Mouse (Mus musculus) heart, embryonic 10.5 days (tissue): Measurements from ENCODE around the gene Chpf2. TPM values are rescaled to one million over a fixed set of nuclear protein-coding genes. Genes with fewer than 3 reads are reported as not detected.

ENCODE experiments used
- DNase-seq: peaks from one replicate; pipeline ENCODE4 v3.0.0-alpha.2; 2017; ENCODE audit warnings: low spot score
- H3K27ac ChIP-seq: fragments of 300-500 bp; sonication (generic); 2 replicates; pipeline ENCODE4 v1.5.1; 2016; ENCODE audit warnings: mild to moderate bottlenecking
- H3K27me3 ChIP-seq: fragments of 300-500 bp; sonication (generic); 2 replicates; pipeline ENCODE4 v1.6.1; 2016; ENCODE audit warnings: mild to moderate bottlenecking; ENCODE audit not compliant: poor library complexity, insufficient read depth, severe bottlenecking
- H3K36me3 ChIP-seq: fragments of 300-500 bp; sonication (generic); 2 replicates; pipeline ENCODE4 v1.6.1; 2016; ENCODE audit warnings: mild to moderate bottlenecking, moderate library complexity
- H3K4me1 ChIP-seq: fragments of 300-500 bp; sonication (generic); 2 replicates; pipeline ENCODE4 v1.6.1; 2016; ENCODE audit warnings: mild to moderate bottlenecking
- H3K4me3 ChIP-seq: fragments of 300-500 bp; sonication (generic); 2 replicates; pipeline ENCODE4 v1.5.1; 2016; ENCODE audit warnings: mild to moderate bottlenecking, moderate library complexity
- H3K9me3 ChIP-seq: fragments of 300-500 bp; sonication (generic); 2 replicates; pipeline ENCODE4 v1.6.1; 2016; ENCODE audit warnings: mild to moderate bottlenecking, moderate library complexity
- WGBS: fragments of 180-500 bp; shearing (Covaris S2); methylation state at CpG from one replicate; pipeline ENCODE4 v1.1.7; 2016; 5-methylcytosine and 5-hydroxymethylcytosine counted together
- polyA plus RNA-seq: library from polyadenylated mRNA; unstranded; fragments of >200 nt; fragmentation: Nextera tagmentation; extraction: Ambion mirVana; gene quantifications from 2 replicates; pipeline ENCODE4 v1.2.1, GENCODE M21; 2016

Chpf2 gene
- polyA plus RNA-seq, 1 experiment from 2014 or later, result 19.1 TPM

DNA sequence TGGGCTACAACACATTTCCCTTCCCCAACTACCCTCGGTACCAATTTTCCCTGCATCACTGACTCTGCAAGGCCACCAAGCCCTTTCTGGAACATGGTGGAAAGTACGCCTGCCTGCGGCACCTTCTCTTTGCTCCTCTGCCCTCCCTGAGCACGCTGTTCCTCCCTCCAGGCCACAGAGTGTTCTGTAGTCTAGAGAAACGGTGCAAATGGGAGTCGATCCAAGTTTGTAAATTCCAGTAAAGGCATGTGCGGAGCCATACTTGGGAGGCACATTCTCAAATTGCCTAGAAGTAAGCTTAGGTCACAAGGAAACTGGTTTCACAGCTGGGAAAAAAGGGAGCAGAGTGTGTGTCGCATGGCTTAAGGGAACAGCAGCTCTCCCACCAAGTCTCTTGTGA is 33.6 kb downstream of the Chpf2 start:
- Histone ChIP-seq H3K27ac (no peak overlapping the region), H3K9me3 (no peaks in the 10 kb centered on the region), H3K27me3 (peaks cover 71% of the 10 kb centered on the region), H3K4me1 (peaks cover 36% of the 10 kb centered on the region), H3K4me3 (no peak overlapping the region), H3K36me3 (no peaks in the 10 kb centered on the region)
- no peak for DNase-seq
- 79% methylated on average over 8 of the region's 8 CpGs for WGBS

DNA sequence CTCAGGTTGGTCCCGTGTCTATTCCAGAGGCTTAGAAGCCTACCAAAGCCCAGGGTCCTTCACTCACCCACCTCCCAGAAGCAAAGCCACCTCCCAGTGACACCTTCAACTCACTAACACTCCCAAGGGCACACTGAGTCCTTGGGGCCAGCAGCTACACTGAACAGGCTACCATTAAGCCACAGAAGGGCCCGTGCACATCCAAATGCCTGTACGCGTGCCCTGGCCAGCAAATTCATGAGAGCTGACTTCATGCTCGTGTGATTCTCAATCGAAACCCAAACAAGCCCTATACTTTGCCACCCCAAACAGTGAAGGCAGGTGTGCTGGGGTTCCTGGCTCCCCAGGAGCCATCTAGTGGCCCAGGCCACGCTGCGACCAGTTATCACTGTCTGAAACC is 34.1 kb downstream of the Chpf2 start:
- Histone ChIP-seq H3K4me3 (no peak overlapping the region), H3K27me3 (peaks cover 67% of the 10 kb centered on the region), H3K27ac (no peak overlapping the region), H3K9me3 (no peaks in the 10 kb centered on the region), H3K4me1 (peaks cover 31% of the 10 kb centered on the region), H3K36me3 (no peaks in the 10 kb centered on the region)
- DNase-seq, result no peak
- WGBS, result 69% methylated on average over 8 of the region's 8 CpGs

- H3K36me3 ChIP-seq, result no peaks in the 10 kb centered on the region
- no peaks in the 10 kb centered on the region for H3K9me3 ChIP-seq
- no peak for DNase-seq
- H3K27ac ChIP-seq, result no peak overlapping the region
- 65% methylated on average over 7 of the region's 7 CpGs for WGBS
- no peak overlapping the region for H3K4me3 ChIP-seq
- peaks cover 29% of the 10 kb centered on the region for H3K4me1 ChIP-seq
- peaks cover 59% of the 10 kb centered on the region for H3K27me3 ChIP-seq
Measured at GRCm38 (mm10) chr5:24622386-24623040, 36.0 kb downstream of the Chpf2 start.

GRCm38 (mm10) chr5:24623041-24623985 is 36.8 kb downstream of the Chpf2 start:
- H3K4me3 ChIP-seq, result peak overlapping the region; percentile 68; the same call in 1 of the 2 replicates
- 47% methylated on average over 8 of the region's 8 CpGs for WGBS
- no peak for DNase-seq
- peaks cover 54% of the 10 kb centered on the region for H3K27me3 ChIP-seq
- H3K9me3 ChIP-seq, result no peaks in the 10 kb centered on the region
- H3K4me1 ChIP-seq, result peaks cover 29% of the 10 kb centered on the region
- no peaks in the 10 kb centered on the region for H3K36me3 ChIP-seq
- H3K27ac ChIP-seq, result no peak overlapping the region

DNA sequence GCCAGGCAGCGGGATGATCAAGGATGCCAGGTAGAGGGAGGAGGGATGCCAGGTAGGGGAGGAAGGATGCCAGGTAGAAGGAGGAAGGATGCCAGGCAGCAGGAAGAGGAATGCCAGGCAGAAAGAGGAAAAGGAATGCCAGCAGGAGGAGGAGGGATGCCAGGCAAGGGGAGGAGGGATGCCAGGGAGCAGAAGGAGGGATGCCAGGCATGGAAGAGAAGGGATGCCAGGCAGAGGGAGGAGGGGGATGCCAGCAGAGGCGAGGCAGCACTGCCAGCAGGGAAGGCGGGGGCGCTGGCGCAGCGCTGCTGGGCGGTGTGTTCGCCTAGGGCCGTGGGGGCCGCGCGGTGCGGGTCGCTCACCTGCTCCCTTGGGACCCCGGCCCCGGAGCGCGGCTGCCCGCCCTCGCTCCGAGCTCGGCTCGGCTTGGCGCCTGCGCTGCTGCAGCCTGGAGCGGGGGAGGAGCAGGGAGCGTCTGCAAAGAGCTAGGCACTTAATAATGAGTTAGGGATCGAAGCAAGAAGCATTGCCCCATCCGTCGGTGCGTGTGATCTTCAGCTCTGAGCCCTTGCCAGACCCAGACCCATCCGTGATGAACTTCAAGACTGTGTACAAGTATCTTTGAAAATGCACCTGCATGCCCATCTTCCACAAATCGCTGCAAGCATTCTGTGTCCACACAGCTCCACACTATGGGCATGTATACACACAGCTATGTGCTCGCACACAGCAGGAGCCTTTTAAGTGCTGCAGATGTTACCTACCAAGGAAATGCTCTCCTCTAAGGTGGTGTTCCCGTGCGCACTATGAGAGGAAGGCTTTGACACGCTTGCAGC is 37.7 kb downstream of the Chpf2 start, which contains the start of gene Smarcd3:
Smarcd3 (minus strand) TSS at position 426 of the 836 bp plus-strand sequence.
- Histone ChIP-seq H3K27me3 (peaks cover 50% of the 10 kb centered on the region), H3K4me3 (peak within 1 kb of the TSS; percentile 68), H3K9me3 (no peaks in the 10 kb centered on the region), H3K27ac (peak within 1 kb of the TSS; percentile 81), H3K36me3 (no peaks in the 10 kb centered on the region), H3K4me1 (peaks cover 29% of the 10 kb centered on the region)
- 3% methylated on average over 36 of the region's 37 CpGs for WGBS
- no peak for DNase-seq

DNA sequence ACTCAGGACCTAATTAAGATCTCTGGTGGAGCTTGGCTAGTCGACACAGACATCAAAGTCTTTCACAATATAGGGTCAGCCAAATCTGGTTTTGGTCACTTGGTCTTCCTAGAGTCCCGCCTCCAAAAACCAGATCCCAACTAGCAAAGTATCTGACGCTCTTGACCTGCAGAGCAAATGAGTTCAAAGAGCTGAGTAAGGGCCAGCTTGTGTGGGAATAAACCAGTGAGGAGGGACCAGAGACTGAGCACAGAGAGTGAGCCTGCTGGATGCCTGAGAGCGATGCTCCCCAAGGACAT is 38.2 kb downstream of the Chpf2 start:
- H3K36me3 ChIP-seq, result no peaks in the 10 kb centered on the region
- peaks cover 29% of the 10 kb centered on the region for H3K4me1 ChIP-seq
- peak overlapping the region; percentile 68 for H3K4me3 ChIP-seq
- no peaks in the 10 kb centered on the region for H3K9me3 ChIP-seq
- 23% methylated on average over 4 of the region's 4 CpGs for WGBS
- no peak for DNase-seq
- no peak overlapping the region for H3K27ac ChIP-seq
- H3K27me3 ChIP-seq, result peaks cover 50% of the 10 kb centered on the region

DNA sequence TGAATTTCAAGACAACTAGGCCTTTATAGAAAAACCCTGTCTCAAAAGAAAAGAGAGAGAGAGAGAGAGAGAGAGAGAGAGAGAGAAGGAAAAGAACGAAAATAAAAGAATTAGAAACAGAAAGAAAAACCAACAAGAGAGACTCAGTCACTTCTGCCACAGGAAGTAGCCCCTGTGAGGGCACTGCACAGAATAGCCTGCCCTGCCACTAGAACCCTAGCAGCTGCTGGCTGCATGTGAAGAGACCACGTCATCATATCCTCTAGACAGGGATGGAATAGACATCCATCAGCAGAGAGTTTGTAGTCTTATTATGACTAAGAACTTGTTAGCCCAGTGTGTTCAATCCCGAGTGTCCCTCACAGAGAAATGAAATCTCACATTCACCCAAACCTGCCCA is 43.2 kb downstream of the Chpf2 start:
- Histone ChIP-seq H3K36me3 (no peaks in the 10 kb centered on the region), H3K9me3 (no peaks in the 10 kb centered on the region), H3K27me3 (peaks cover 1% of the 10 kb centered on the region), H3K27ac (no peak overlapping the region), H3K4me3 (no peak overlapping the region), H3K4me1 (peaks cover 4% of the 10 kb centered on the region)
- 66% methylated on average over 3 of the region's 3 CpGs for WGBS
- no peak for DNase-seq

DNA sequence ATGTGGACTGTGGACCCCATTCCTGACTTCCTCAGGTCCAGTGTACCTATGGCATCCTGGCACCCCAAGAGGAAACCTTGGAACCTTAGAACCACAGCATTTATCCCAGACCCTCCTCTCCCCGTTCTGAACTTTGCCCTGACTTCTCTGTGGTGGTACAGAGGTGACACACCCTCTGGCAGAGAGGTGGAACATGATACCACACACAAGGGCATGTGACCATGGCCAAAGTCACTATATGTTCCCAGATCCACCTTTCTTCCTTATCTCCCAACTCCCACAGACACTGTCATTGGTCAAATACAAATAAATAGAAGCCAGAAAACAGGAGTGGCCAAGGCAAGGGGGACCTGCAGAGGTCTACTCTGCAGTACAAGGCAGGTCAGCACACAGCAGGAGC is 48.6 kb downstream of the Chpf2 start:
- Histone ChIP-seq H3K4me1 (peaks cover 6% of the 10 kb centered on the region), H3K9me3 (no peaks in the 10 kb centered on the region), H3K4me3 (no peak overlapping the region), H3K27ac (no peak overlapping the region), H3K27me3 (no peaks in the 10 kb centered on the region), H3K36me3 (no peaks in the 10 kb centered on the region)
- peak; percentile 45 for DNase-seq
- WGBS, result 34% methylated on average over 1 of the region's 1 CpGs

GRCm38 (mm10) chr5:24635526-24636141 is 49.1 kb downstream of the Chpf2 start:
- Histone ChIP-seq H3K9me3 (no peaks in the 10 kb centered on the region), H3K36me3 (no peaks in the 10 kb centered on the region), H3K27me3 (no peaks in the 10 kb centered on the region), H3K4me1 (peaks cover 6% of the 10 kb centered on the region), H3K27ac (no peak overlapping the region), H3K4me3 (no peak overlapping the region)
- no peak for DNase-seq
- WGBS, result 77% methylated on average over 6 of the region's 6 CpGs

GRCm38 (mm10) chr5:24636987-24637386 is 50.4 kb downstream of the Chpf2 start:
- H3K27me3 ChIP-seq, result no peaks in the 10 kb centered on the region
- H3K27ac ChIP-seq, result no peak overlapping the region
- H3K36me3 ChIP-seq, result no peaks in the 10 kb centered on the region
- H3K9me3 ChIP-seq, result no peaks in the 10 kb centered on the region
- H3K4me1 ChIP-seq, result peaks cover 6% of the 10 kb centered on the region
- 78% methylated on average over 4 of the region's 4 CpGs for WGBS
- no peak overlapping the region for H3K4me3 ChIP-seq
- DNase-seq, result no peak

DNA sequence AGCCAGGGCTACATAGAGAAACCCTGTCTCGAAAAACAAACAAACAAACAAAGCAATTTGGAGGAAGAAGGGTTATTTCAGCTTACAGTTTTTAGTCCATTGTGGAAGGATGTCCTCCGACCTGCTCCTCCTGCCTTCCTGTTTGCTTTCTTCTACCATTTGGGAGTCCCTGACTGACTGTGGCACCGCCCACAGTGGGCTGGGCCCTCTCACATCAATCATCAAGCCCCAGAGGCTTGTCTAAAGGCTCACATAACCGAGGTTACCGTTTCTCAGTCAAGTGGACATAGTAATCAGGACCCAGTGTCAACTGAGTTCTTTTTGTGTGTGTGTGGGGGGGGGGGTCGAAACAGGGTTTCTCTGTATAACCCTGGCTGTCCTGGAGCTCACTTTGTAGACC is 51.6 kb downstream of the Chpf2 start:
- no peak for DNase-seq
- no peak overlapping the region for H3K4me3 ChIP-seq
- H3K9me3 ChIP-seq, result no peaks in the 10 kb centered on the region
- H3K36me3 ChIP-seq, result no peaks in the 10 kb centered on the region
- no peak overlapping the region for H3K27ac ChIP-seq
- no peaks in the 10 kb centered on the region for H3K27me3 ChIP-seq
- WGBS, result 57% methylated on average over 6 of the region's 6 CpGs
- H3K4me1 ChIP-seq, result peaks cover 6% of the 10 kb centered on the region

DNA sequence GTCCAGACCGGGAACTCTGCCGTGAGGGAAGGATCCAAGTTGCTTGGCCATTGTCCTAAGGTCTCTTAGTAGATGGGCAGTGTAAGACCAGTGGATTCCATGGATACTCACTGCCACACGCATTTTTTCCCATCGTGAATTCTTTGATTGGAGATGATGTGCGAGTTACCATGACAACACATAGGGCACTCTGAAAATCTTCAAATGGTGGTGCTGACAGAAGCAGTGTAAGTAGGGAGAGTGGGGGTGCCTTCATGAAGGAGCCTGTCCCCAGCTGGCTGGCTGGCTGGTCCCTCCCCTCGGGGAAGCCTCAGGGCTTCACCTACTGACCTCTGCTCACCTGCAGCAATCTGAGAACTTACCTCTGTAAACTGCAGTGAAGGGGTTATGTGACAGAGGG is 52.5 kb downstream of the Chpf2 start:
- Histone ChIP-seq H3K36me3 (no peaks in the 10 kb centered on the region), H3K9me3 (no peaks in the 10 kb centered on the region), H3K27ac (no peak overlapping the region), H3K27me3 (no peaks in the 10 kb centered on the region), H3K4me3 (no peak overlapping the region), H3K4me1 (peaks cover 6% of the 10 kb centered on the region)
- 72% methylated on average over 6 of the region's 6 CpGs for WGBS
- no peak for DNase-seq
